Mouse (Mus musculus): ENCODE data around the gene H2afb2. TPM values are rescaled to one million over a fixed set of nuclear protein-coding genes. Genes with fewer than 3 reads are reported as not detected.

The H2afb2 gene
- not detected for total RNA-seq (2023)

GRCm38 (mm10) chrX:116680878-116681277, at the start of gene H2afb2:
Gene H2afb2 (plus strand): TSS chrX:116681178.

Other genes starting within 250 kb of the H2afb2 start
- gene Cpxcr1, start 232.2 kb upstream of the H2afb2 start, total RNA-seq (2023) = not detected

Data from T-cell, adult 66 days (primary cell).